Mouse (Mus musculus): ENCODE measurements around the gene Tax1bp1.
A peak's percentile ranks its signal among the peaks of the same experiment; 100 is the strongest.

DNA sequence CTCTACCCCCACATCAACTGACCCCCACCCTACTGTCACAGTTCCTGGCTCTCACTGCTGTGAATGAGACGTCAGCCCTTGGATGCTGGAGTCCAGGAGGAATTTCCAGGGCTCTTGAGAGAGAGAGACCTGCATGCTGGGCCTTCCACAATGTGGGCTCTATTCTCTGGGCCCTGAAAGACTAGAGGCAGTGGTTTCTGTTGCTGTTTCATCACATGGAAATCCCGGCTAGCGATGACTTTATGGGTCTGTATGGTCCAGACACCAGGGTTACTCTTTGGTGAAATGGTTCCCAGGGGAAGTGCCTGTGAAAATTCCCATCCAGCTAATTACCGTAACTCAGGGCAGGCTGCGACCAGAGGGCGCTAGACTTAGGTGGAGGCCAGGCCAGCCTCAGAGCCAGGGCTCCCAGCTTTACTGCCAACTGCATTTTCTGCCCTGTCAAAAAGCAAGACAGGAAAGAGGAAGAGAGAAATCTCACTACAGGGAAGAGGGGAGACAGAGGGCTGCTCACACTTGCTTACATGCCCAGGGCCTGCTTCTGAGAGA lies 83.8 kb downstream of the Tax1bp1 start:
- peak; percentile 25; the same call in 1 of the 2 replicates for TF ChIP-seq CTCF (IDR thresholded peaks at IDR 0.05; ENCODE audit: low read depth, low read length)
- no peak for TF ChIP-seq POLR2A (IDR thresholded peaks at IDR 0.05; ENCODE audit: extremely low read depth, insufficient read depth, low read length)

Data from liver, adult 2 months (tissue).